13 mouse cellular contexts compared by ENCODE assay signal in the genomic region with DNA sequence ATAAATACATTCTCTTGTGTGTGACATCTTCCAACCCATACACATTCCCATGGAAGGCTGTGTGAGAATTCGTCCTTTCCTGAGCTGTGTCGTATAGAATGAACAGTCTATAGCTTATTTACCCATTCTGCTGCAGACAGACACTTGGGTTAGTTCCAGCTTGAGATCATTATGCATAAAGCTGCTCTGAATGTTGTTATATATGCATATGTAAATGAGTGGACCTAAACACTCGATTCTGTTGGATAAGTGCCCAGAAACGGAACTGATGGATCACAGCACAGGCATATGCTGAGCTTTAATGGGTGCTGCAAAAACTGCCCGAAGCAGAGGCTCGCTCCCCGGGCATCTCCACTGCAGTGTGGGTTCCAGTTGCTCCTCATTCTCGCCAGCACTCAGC.
DNase-seq lines count a peak whose midpoint lies in the region; ATAC-seq lines count a peak whose summit lies in the region.
"Had no signal": no experiment of that assay in that cellular context is flagged by ENCODE, and none has a peak within 500 bp of the region (broad histone marks: within the 10 kb centered on the region; RNA-seq: fewer than 3 reads in every experiment).

No protein-coding gene starts in this region.

- H3K4me2 ChIP-seq in lung, embryonic 16.5 days (ENCODE audit: low read depth, low read length), result no peak overlapping the region
- H3K4me2 ChIP-seq in forebrain, embryonic 16.5 days (ENCODE audit: low read length), result 0 out of 2 replicates have a peak overlapping the region, but pooled peaks have one; percentile 1
- H3K4me2 ChIP-seq in midbrain, embryonic 13.5 days (replicated peaks), result no peak overlapping the region
- H3K4me2 ChIP-seq: embryonic facial prominence, embryonic 12.5 days; liver, embryonic 11.5 days had no signal

- DNase-seq in lung, postnatal 4 days, result no peak
- DNase-seq in right cerebral cortex, postnatal 4 days, result peak; percentile 27
- DNase-seq in kidney, postnatal 25 days, result no peak
- DNase-seq in thymus, adult 18-20 months, result no peak
- DNase-seq: thymus, postnatal 14 days had no signal

- H3K27me3 ChIP-seq in lung, embryonic 16.5 days (ENCODE audit: control insufficient read depth, insufficient read depth, low read depth, low read length), result no peaks in the 10 kb centered on the region
- H3K27me3 ChIP-seq in forebrain, embryonic 16.5 days (replicated peaks; ENCODE audit: control insufficient read depth, insufficient read depth, low read length), result no peaks in the 10 kb centered on the region
- H3K27me3 ChIP-seq in midbrain, embryonic 13.5 days, result no peaks in the 10 kb centered on the region
- H3K27me3 ChIP-seq: embryonic facial prominence, embryonic 12.5 days; megakaryocyte, embryonic 14.5 days had no signal

- H3K4me3 ChIP-seq in lung, embryonic 16.5 days (ENCODE audit: low read length), result no peak overlapping the region
- H3K4me3 ChIP-seq in forebrain, embryonic 16.5 days (replicated peaks; ENCODE audit: low read length), result no peak overlapping the region
- no peak overlapping the region for H3K4me3 ChIP-seq in midbrain, embryonic 13.5 days (replicated peaks)
- H3K4me3 ChIP-seq: embryonic facial prominence, embryonic 12.5 days; layer of hippocampus, adult 2 months; megakaryocyte, embryonic 14.5 days had no signal

- WGBS in lung, embryonic 16.5 days, result 53% methylated on average over 8 of the region's 8 CpGs
- WGBS in forebrain, embryonic 16.5 days, result 14% methylated on average over 8 of the region's 8 CpGs
- 39% methylated on average over 8 of the region's 8 CpGs for whole genome bisulfite sequencing in midbrain, embryonic 13.5 days

- no peaks in the 10 kb centered on the region for H3K36me3 ChIP-seq in lung, embryonic 16.5 days (ENCODE audit: control insufficient read depth, insufficient read depth, low read length)
- no peaks in the 10 kb centered on the region for H3K36me3 ChIP-seq in forebrain, embryonic 16.5 days (ENCODE audit: control insufficient read depth, insufficient read depth)
- H3K36me3 ChIP-seq in midbrain, embryonic 13.5 days, result peaks cover 8% of the 10 kb centered on the region; the same call in 1 of the 2 replicates
- H3K36me3 ChIP-seq: embryonic facial prominence, embryonic 12.5 days had no signal

- ATAC-seq in lung, embryonic 16.5 days (ENCODE audit: low read depth), result peak; percentile 56; the same call in 1 of the 2 replicates
- ATAC-seq in forebrain, embryonic 16.5 days, result peak; percentile 86
- ATAC-seq in midbrain, embryonic 13.5 days, result peak; percentile 73
- ATAC-seq: activated CD4-positive, CD25-positive, alpha-beta regulatory T cell, adult 4 months had no signal

- no peak overlapping the region for H3K9ac ChIP-seq in lung, embryonic 16.5 days (ENCODE audit: low read length)
- no peak overlapping the region for H3K9ac ChIP-seq in forebrain, embryonic 16.5 days (replicated peaks; ENCODE audit: low read depth, low read length)
- H3K9ac ChIP-seq in midbrain, embryonic 13.5 days (replicated peaks), result no peak overlapping the region
- H3K9ac ChIP-seq: embryonic facial prominence, embryonic 12.5 days had no signal

- no peak overlapping the region for H3K27ac ChIP-seq in lung, embryonic 16.5 days (ENCODE audit: low read length)
- H3K27ac ChIP-seq in forebrain, embryonic 16.5 days (ENCODE audit: low read length), result peak overlapping the region; percentile 44
- H3K27ac ChIP-seq in midbrain, embryonic 13.5 days, result 0 out of 2 replicates have a peak overlapping the region, but pooled peaks have one; percentile 8
- H3K27ac ChIP-seq: embryonic facial prominence, embryonic 12.5 days; layer of hippocampus, adult 2 months had no signal

- H3K4me1 ChIP-seq in lung, embryonic 16.5 days (replicated peaks; ENCODE audit: control insufficient read depth, insufficient read depth, low read length), result peaks cover 9% of the 10 kb centered on the region
- H3K4me1 ChIP-seq in forebrain, embryonic 16.5 days (replicated peaks; ENCODE audit: control insufficient read depth, insufficient read depth, low read length), result peaks cover 37% of the 10 kb centered on the region
- peaks cover 36% of the 10 kb centered on the region for H3K4me1 ChIP-seq in midbrain, embryonic 13.5 days (replicated peaks)

- H3K9me3 ChIP-seq in lung, embryonic 16.5 days (ENCODE audit: control insufficient read depth, low read length), result no peaks in the 10 kb centered on the region
- H3K9me3 ChIP-seq in forebrain, embryonic 16.5 days (ENCODE audit: control insufficient read depth, low read length), result no peaks in the 10 kb centered on the region
- H3K9me3 ChIP-seq in midbrain, embryonic 13.5 days, result no peaks in the 10 kb centered on the region
- H3K9me3 ChIP-seq: embryonic facial prominence, embryonic 12.5 days; megakaryocyte, embryonic 14.5 days had no signal
